Mouse (Mus musculus) adrenal gland, adult (tissue): ENCODE measurements at regions not wholly inside any gene's neighbourhood (a gene's known extent, or its start where the extent isn't known, plus 50 kb on each side); places are given as distances from the start of the nearest gene placed in this dataset.

Experiments
- DNase-seq, 2 experiments: peaks; one replicate each; pipeline ENCODE4 v3.0.0; 2022 to 2023; ENCODE audit warnings: low spot score in 1 of 2; ENCODE audit not compliant: inconsistent age in 2 of 2

GRCm38 (mm10) chr1:122905331-122905730 lies 1140.0 kb downstream of the Dpp10 start:
- DNase-seq = no peak

- DNase-seq = peak in 1 of 2 experiments; percentile 19
These were observed 1156.3 kb downstream of the Dpp10 start for GRCm38 (mm10) chr1:122889100-122889499.

- no peak for DNase-seq
These were observed 1186.4 kb downstream of the Dpp10 start for GRCm38 (mm10) chr1:122858995-122859394.
